Mouse (Mus musculus): ENCODE measurements around the gene Pcgf2. TPM values are rescaled to one million over a fixed set of nuclear protein-coding genes. Genes with fewer than 3 reads are reported as not detected.

The Pcgf2 gene
- total RNA-seq, 1 experiment, result 20.1 TPM

DNA sequence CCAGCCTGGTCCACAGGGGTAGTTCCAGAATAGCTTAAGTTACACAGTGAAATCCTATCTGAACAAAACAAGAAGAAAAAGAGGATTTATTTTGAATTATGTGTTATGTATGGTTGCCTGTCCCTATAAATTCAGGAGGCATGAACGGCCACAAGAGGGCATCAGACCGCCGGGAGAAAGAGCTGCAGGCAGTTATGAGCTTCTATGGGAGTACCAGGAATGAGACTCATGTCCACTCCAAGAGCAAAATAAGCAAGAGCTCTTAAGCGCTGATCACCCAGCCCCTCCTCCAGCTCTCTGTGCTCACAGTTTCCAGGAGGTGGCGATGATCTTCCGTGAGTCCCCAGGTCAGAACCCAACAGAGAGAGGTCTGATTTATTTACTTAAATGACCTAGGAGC, 55.5 kb downstream of the Pcgf2 start:
- Histone ChIP-seq H3K9me3 (ENCODE audit: control insufficient read depth, insufficient read depth, low read depth, low read length) (no peaks in the 10 kb centered on the region), H3K36me3 (ENCODE audit: control insufficient read depth, insufficient read depth, low read length, poor library complexity, severe bottlenecking) (no peaks in the 10 kb centered on the region), H3K27ac (ENCODE audit: insufficient read depth, low read depth, low read length, poor library complexity, severe bottlenecking) (no peak overlapping the region; the same call in 1 of the 2 replicates), H3K4me3 (ENCODE audit: insufficient read depth in 1 of 2, low read depth in 1 of 2, low read length in 2 of 2, poor library complexity in 1 of 2, severe bottlenecking in 1 of 2) (peak overlapping the region in 1 of 2 experiments; percentile 9; a peak in 1 of 4 replicates), H3K4me1 (ENCODE audit: control insufficient read depth in 2 of 2, insufficient read depth in 2 of 2, low read length in 2 of 2, poor library complexity in 1 of 2) (0 out of 4 replicates have a peak, but pooled peaks cover 0 to 4% of the 10 kb centered on the region in 2 experiments), H3K9ac (ENCODE audit: insufficient read depth, low read depth, low read length, poor library complexity, severe bottlenecking) (peak overlapping the region; percentile 30; the same call in 1 of the 2 replicates)
- DNase-seq (ENCODE audit: low read depth, low spot score), result no peak
- in situ Hi-C loops (cut with MboI; ENCODE audit: low sequenced_read_pairs in 2 of 2, unreplicated experiment in 2 of 2), result no loop called here
- TF ChIP-seq ZC3H11A (IDR thresholded peaks at IDR 0.05; ENCODE audit: borderline replicate concordance, low read depth, low read length), result peak; percentile 91
- peak; percentile 57; the same call in 1 of the 2 replicates for TF ChIP-seq ZNF384 (IDR thresholded peaks at IDR 0.05; ENCODE audit: low read depth, low read length)
- no peak for TF ChIP-seq MAFK (IDR thresholded peaks at IDR 0.05; ENCODE audit: insufficient read depth, low read depth, low read length)
- TF ChIP-seq CHD2 (IDR thresholded peaks at IDR 0.05; ENCODE audit: low read depth, low read length), result no peak
- peak; percentile 56; the same call in 1 of the 2 replicates for TF ChIP-seq HCFC1 (IDR thresholded peaks at IDR 0.05; ENCODE audit: borderline replicate concordance, insufficient read depth, low read length)

GRCm38 (mm10) chr11:97643380-97644055, 56.8 kb downstream of the Pcgf2 start:
- H3K9ac ChIP-seq (ENCODE audit: insufficient read depth, low read depth, low read length, poor library complexity, severe bottlenecking), result no peak overlapping the region
- H3K4me1 ChIP-seq (ENCODE audit: control insufficient read depth in 2 of 2, insufficient read depth in 2 of 2, low read length in 2 of 2, poor library complexity in 1 of 2), result 0 out of 4 replicates have a peak, but pooled peaks cover 0 to 4% of the 10 kb centered on the region in 2 experiments
- no peaks in the 10 kb centered on the region for H3K36me3 ChIP-seq (ENCODE audit: control insufficient read depth, insufficient read depth, low read length, poor library complexity, severe bottlenecking)
- no peaks in the 10 kb centered on the region for H3K9me3 ChIP-seq (ENCODE audit: control insufficient read depth, insufficient read depth, low read depth, low read length)
- no peak for DNase-seq (ENCODE audit: low read depth, low spot score)
- no peak for TF ChIP-seq ZNF384 (IDR thresholded peaks at IDR 0.05; ENCODE audit: low read depth, low read length)
- no peak for TF ChIP-seq HCFC1 (IDR thresholded peaks at IDR 0.05; ENCODE audit: borderline replicate concordance, insufficient read depth, low read length)
- no peak for TF ChIP-seq CHD2 (IDR thresholded peaks at IDR 0.05; ENCODE audit: low read depth, low read length)
- no peak for TF ChIP-seq ZC3H11A (IDR thresholded peaks at IDR 0.05; ENCODE audit: borderline replicate concordance, low read depth, low read length)
- no peak for TF ChIP-seq MAFK (IDR thresholded peaks at IDR 0.05; ENCODE audit: insufficient read depth, low read depth, low read length)
- no peak overlapping the region for H3K4me3 ChIP-seq (ENCODE audit: insufficient read depth in 1 of 2, low read depth in 1 of 2, low read length in 2 of 2, poor library complexity in 1 of 2, severe bottlenecking in 1 of 2)
- in situ Hi-C loops (cut with MboI; ENCODE audit: low sequenced_read_pairs in 2 of 2, unreplicated experiment in 2 of 2), result no loop called here
- H3K27ac ChIP-seq (ENCODE audit: insufficient read depth, low read depth, low read length, poor library complexity, severe bottlenecking), result no peak overlapping the region

DNA sequence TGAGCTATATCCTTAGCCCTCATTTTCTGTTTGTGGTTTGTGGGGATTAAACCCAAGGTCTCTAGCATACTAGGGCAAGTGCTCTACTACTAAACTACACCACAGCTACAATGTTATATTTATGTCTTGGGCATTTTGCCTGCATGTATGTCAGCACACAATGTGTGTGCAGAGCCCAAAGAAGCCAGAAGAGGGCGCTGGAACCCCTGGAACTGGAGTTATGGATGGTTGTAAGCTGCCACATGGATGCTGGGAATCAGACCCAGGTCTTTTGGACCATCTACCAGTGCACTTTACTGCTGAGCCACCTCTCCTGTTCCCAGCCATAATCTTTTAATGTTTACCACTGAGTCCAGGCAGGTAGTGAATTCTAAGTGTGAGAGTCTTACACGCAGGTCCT, 57.6 kb downstream of the Pcgf2 start:
- no peak overlapping the region for H3K4me3 ChIP-seq (ENCODE audit: insufficient read depth in 1 of 2, low read depth in 1 of 2, low read length in 2 of 2, poor library complexity in 1 of 2, severe bottlenecking in 1 of 2)
- H3K27ac ChIP-seq (ENCODE audit: insufficient read depth, low read depth, low read length, poor library complexity, severe bottlenecking), result no peak overlapping the region
- H3K9ac ChIP-seq (ENCODE audit: insufficient read depth, low read depth, low read length, poor library complexity, severe bottlenecking), result no peak overlapping the region
- H3K36me3 ChIP-seq (ENCODE audit: control insufficient read depth, insufficient read depth, low read length, poor library complexity, severe bottlenecking), result no peaks in the 10 kb centered on the region
- DNase-seq (ENCODE audit: low read depth, low spot score), result no peak
- in situ Hi-C loops (cut with MboI; ENCODE audit: low sequenced_read_pairs in 2 of 2, unreplicated experiment in 2 of 2), result no loop called here
- no peaks in the 10 kb centered on the region for H3K9me3 ChIP-seq (ENCODE audit: control insufficient read depth, insufficient read depth, low read depth, low read length)
- H3K4me1 ChIP-seq (ENCODE audit: control insufficient read depth in 2 of 2, insufficient read depth in 2 of 2, low read length in 2 of 2, poor library complexity in 1 of 2), result 0 out of 4 replicates have a peak, but pooled peaks cover 0 to 4% of the 10 kb centered on the region in 2 experiments
- TF ChIP-seq ZNF384 (IDR thresholded peaks at IDR 0.05; ENCODE audit: low read depth, low read length) (no peak), HCFC1 (IDR thresholded peaks at IDR 0.05; ENCODE audit: borderline replicate concordance, insufficient read depth, low read length) (no peak), CHD2 (IDR thresholded peaks at IDR 0.05; ENCODE audit: low read depth, low read length) (no peak), ZC3H11A (IDR thresholded peaks at IDR 0.05; ENCODE audit: borderline replicate concordance, low read depth, low read length) (no peak), MAFK (IDR thresholded peaks at IDR 0.05; ENCODE audit: insufficient read depth, low read depth, low read length) (no peak)

- Histone ChIP-seq H3K9me3 (ENCODE audit: control insufficient read depth, insufficient read depth, low read depth, low read length) (no peaks in the 10 kb centered on the region), H3K36me3 (ENCODE audit: control insufficient read depth, insufficient read depth, low read length, poor library complexity, severe bottlenecking) (no peaks in the 10 kb centered on the region), H3K4me1 (ENCODE audit: control insufficient read depth in 2 of 2, insufficient read depth in 2 of 2, low read length in 2 of 2, poor library complexity in 1 of 2) (0 out of 4 replicates have a peak, but pooled peaks cover 0 to 4% of the 10 kb centered on the region in 2 experiments), H3K9ac (ENCODE audit: insufficient read depth, low read depth, low read length, poor library complexity, severe bottlenecking) (0 out of 2 replicates have a peak overlapping the region, but pooled peaks have one; percentile 2), H3K27ac (ENCODE audit: insufficient read depth, low read depth, low read length, poor library complexity, severe bottlenecking) (no peak overlapping the region), H3K4me3 (ENCODE audit: insufficient read depth in 1 of 2, low read depth in 1 of 2, low read length in 2 of 2, poor library complexity in 1 of 2, severe bottlenecking in 1 of 2) (no peak overlapping the region)
- TF ChIP-seq HCFC1 (IDR thresholded peaks at IDR 0.05; ENCODE audit: borderline replicate concordance, insufficient read depth, low read length) (no peak), MAFK (IDR thresholded peaks at IDR 0.05; ENCODE audit: insufficient read depth, low read depth, low read length) (no peak), ZC3H11A (IDR thresholded peaks at IDR 0.05; ENCODE audit: borderline replicate concordance, low read depth, low read length) (no peak), CHD2 (IDR thresholded peaks at IDR 0.05; ENCODE audit: low read depth, low read length) (no peak), ZNF384 (IDR thresholded peaks at IDR 0.05; ENCODE audit: low read depth, low read length) (no peak)
- in situ Hi-C loops (cut with MboI; ENCODE audit: low sequenced_read_pairs in 2 of 2, unreplicated experiment in 2 of 2), result no loop called here
- no peak for DNase-seq (ENCODE audit: low read depth, low spot score)
Measured at GRCm38 (mm10) chr11:97641668-97642067, 58.6 kb downstream of the Pcgf2 start.

Other genes starting within 250 kb of the Pcgf2 start
- 0.36 and 0.63 TPM in 2 replicates for gene 4933428G20Rik, start 200.2 kb downstream of the Pcgf2 start, total RNA-seq (2012; rRNA removed)
- 2.4 and 4.1 TPM in 2 replicates for gene Srcin1, start 124.3 kb downstream of the Pcgf2 start, total RNA-seq (2012; rRNA removed)
- 100 and 109 TPM in 2 replicates for gene Epop, start 70.8 kb downstream of the Pcgf2 start, total RNA-seq (2012; rRNA removed)
- gene Mllt6, start 37.1 kb downstream of the Pcgf2 start, total RNA-seq (2012; rRNA removed), result 113 and 142 TPM in 2 replicates
- 49.9 and 66.0 TPM in 2 replicates for gene Cisd3, start 14.7 kb downstream of the Pcgf2 start, total RNA-seq (2012; rRNA removed)
- gene Psmb3, start 2.9 kb upstream of the Pcgf2 start, total RNA-seq (2012; rRNA removed), result 522 and 677 TPM in 2 replicates
- 26.5 and 31.3 TPM in 2 replicates for gene Pip4k2b, start 44.2 kb upstream of the Pcgf2 start, total RNA-seq (2012; rRNA removed)
- gene Cwc25, start 66.1 kb upstream of the Pcgf2 start, total RNA-seq (2012; rRNA removed), result 14.0 and 18.5 TPM in 2 replicates
- 2.3 TPM in 2 replicates for gene 1700001P01Rik, start 75.4 kb upstream of the Pcgf2 start, total RNA-seq (2012; rRNA removed)
- gene Rpl23, start 81.9 kb upstream of the Pcgf2 start, total RNA-seq (2012; rRNA removed), result 1,213 and 1,430 TPM in 2 replicates
- gene Lasp1, start 98.5 kb upstream of the Pcgf2 start, total RNA-seq (2012; rRNA removed), result 108 and 147 TPM in 2 replicates
- 3.0 and 4.1 TPM in 2 replicates for gene B230217C12Rik, start 140.3 kb upstream of the Pcgf2 start, total RNA-seq (2012; rRNA removed)
- 2.2 and 4.1 TPM in 2 replicates for gene Fbxo47, start 183.7 kb upstream of the Pcgf2 start, total RNA-seq (2012; rRNA removed)